Mouse (Mus musculus): Measurements from ENCODE around the gene Lta.

The Lta gene

DNA sequence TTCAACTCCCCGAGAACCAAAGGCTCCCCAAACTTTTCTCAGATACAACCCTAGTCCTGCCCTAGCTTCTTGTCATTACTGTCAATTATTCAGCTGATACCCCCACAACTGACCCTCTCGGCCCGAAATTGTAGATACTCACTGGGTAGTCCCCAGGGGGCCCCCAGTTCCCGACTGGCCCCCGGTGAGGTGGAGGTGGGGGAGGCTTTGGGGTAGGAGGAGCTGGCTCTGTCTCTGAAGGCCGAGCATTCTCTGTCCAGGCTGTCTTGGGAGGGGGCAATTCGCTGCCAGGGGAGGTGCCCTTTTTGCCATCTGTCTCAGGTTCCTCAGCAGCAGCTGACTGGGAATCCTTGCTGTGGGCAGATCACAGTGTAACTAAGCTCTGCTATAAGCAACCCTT is 45.5 kb downstream of the Lta start:
- no peak for DNase-seq (ENCODE audit: low read depth, low spot score)

- DNase-seq (ENCODE audit: low read depth, low spot score) = no peak
Measured at GRCm38 (mm10) chr17:35158850-35159593, 46.1 kb downstream of the Lta start.

DNA sequence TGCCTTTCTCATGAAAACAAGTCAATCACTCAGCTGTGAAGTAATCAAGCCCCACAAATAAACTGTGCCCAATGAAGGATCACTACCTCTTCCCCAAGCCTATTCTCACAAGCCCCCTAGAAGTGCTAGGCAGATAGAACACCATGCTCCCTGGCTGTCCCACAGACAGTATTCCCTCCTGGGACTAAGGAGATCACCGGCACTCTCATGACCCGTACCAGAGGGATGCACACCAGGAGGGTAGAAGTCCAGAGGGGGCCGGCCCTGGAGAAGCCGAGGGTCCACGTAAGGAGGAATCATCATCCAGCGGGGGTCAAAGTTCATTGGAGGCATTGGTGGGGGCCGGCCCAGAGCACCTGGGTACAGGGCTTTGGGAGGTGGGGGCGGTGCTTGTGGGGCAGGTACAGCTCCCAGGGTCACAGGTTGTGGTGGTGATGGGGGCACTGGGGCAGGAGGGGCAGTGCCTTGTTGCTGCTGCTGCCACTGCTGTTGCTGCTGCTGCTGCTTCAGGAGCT is 47.4 kb downstream of the Lta start:
- no peak for DNase-seq (ENCODE audit: low read depth, low spot score)

DNA sequence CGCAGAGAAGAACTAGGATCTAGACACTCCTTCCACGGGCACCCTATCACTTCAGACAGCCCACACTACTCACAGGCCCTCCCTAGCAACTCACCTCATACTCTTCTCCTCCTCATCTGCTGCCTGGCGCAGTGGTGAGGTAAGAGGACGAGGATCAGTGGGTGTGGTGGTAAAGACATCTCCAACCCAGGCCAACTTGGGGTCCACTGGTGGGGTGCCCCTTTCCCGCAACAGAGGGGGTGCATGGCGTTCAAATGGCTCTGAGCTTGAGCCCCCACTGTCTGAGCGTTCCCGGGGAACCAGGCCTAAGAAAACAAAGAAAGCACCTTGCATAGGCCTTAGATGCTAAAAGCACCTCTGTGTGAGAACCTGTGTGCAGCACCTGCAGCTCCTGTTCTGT is 47.9 kb downstream of the Lta start:
- DNase-seq (ENCODE audit: low read depth, low spot score) = no peak

- no peak for DNase-seq (ENCODE audit: low read depth, low spot score)
Measured at GRCm38 (mm10) chr17:35156461-35157200, 48.5 kb downstream of the Lta start.

GRCm38 (mm10) chr17:35155451-35155850 is 49.7 kb downstream of the Lta start:
- no peak for DNase-seq (ENCODE audit: low read depth, low spot score)

- no peak for DNase-seq (ENCODE audit: low read depth, low spot score)
Measured at GRCm38 (mm10) chr17:35154616-35155015, 50.5 kb downstream of the Lta start.

- DNase-seq (ENCODE audit: low read depth, low spot score) = no peak
Measured at GRCm38 (mm10) chr17:35153931-35154330, 51.2 kb downstream of the Lta start.

Data from ZHBTc4 (cell line).